Mouse (Mus musculus): ENCODE measurements around the gene Btg2. TPM values are rescaled to one million over a fixed set of nuclear protein-coding genes. Genes with fewer than 3 reads are reported as not detected.

The Btg2 gene
- polyA plus RNA-seq, 1 experiment from 2014 or later = 30.9 TPM

DNA sequence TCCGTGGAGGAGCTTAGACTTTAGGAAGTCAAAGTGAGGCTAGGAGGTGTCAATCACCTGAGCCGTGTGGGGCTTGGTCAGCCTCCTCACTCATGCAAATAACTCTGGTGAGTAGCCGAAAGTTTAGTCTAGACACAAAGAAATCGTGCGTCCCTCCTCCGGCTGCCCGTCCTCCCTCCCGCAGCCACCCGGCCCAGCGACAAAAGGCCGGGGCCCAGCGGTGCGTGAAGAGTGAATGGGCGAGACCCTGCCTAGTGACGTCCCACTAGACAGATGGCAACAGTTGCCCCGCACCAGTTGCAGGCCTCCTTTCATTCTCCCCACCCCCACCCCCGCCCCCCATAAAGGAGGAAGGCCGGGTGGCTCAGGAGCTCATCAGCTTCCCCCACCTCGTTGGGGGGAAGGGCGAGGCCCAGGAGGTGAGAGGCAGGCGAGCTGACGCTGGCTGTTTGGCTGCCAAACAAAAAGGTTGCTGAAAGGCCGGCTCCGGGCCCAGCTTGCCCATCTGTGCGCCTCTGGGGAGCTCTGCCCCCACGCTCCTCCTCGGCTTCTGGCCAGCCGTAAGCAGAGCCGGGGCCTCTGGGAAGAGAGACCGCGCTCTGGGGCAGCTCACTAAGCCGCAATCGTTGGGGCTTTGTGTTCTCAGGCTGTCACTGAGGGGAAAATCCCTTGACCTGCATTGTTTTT is 15.7 kb downstream of the Btg2 start:
- no peaks in the 10 kb centered on the region for H3K9me3 ChIP-seq
- H3K4me3 ChIP-seq = 0 out of 2 replicates have a peak overlapping the region, but pooled peaks have one; percentile 2
- H3K27ac ChIP-seq = peak overlapping the region; percentile 95
- H3K4me1 ChIP-seq = peaks cover 67% of the 10 kb centered on the region
- ATAC-seq (ENCODE audit: insufficient number of reproducible peaks, low FRiP score, low TSS enrichment, low read depth) = peak; percentile 22; the same call in 1 of the 2 replicates
- H3K36me3 ChIP-seq = no peaks in the 10 kb centered on the region
- H3K27me3 ChIP-seq = no peaks in the 10 kb centered on the region
- H3K4me2 ChIP-seq = peak overlapping the region; percentile 38
- 4% methylated on average over 32 of the region's 33 CpGs for WGBS
- H3K9ac ChIP-seq = peak overlapping the region; percentile 27

DNA sequence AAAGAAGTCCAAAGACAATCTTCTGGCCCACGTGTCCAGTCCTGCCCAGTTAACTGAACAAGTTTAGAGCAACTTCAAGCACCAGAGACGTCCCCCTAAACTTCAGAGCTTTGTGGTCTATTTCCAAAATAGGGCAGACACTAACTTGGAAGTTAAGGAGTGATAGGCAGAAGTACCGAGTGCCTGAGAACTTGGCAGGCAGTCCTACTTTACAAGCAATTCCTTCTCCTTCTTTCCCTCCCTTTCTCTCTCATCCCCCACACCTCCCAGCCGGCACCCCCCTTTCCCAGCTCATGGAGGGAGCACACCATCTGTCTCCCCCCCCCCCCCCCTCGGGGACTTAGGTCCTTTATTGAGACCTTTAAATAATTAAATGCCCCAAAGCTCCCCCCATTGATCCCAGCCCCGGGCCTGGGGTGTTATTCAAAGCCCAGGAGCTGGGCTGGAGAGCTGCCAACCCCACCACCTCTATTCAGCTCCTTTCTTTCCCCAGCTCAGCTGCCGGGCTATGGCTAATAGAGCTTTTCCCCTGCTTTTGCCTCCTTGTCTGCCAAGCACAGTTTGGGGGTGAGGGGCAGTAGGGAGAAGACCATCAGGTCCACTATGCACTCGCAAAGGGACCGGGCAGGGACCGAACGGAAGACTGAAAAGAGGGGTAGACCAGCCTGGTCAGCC is 16.4 kb downstream of the Btg2 start:
- Histone ChIP-seq H3K4me1 (peaks cover 67% of the 10 kb centered on the region), H3K4me3 (no peak overlapping the region), H3K9ac (peak overlapping the region; percentile 27; the same call in 1 of the 2 replicates), H3K27ac (peak overlapping the region; percentile 95), H3K9me3 (no peaks in the 10 kb centered on the region), H3K27me3 (no peaks in the 10 kb centered on the region), H3K4me2 (peak overlapping the region; percentile 38), H3K36me3 (no peaks in the 10 kb centered on the region)
- no peak for ATAC-seq (ENCODE audit: insufficient number of reproducible peaks, low FRiP score, low TSS enrichment, low read depth)
- 6% methylated on average over 11 of the region's 11 CpGs for WGBS

DNA sequence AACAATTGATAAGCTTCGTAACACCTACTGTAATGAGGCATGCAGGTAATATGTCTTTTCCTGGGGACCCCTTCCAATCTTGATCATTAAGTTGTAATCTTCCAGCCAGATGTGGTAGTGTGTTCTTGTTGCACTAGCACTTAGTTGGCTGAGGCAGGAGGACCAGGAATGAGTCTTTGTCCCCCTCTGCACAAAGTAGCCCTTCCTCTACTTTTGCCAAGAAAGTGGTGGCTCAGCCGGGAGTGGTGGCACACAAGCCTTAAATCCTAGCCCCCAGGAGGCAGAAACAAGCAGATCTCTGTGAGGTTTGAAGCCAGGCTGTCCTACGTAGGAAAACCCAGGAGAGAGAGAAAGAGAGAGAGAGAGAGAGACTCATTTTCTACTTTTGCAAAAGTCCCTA is 17.0 kb downstream of the Btg2 start:
- 52% methylated on average over 3 of the region's 3 CpGs for WGBS

DNA sequence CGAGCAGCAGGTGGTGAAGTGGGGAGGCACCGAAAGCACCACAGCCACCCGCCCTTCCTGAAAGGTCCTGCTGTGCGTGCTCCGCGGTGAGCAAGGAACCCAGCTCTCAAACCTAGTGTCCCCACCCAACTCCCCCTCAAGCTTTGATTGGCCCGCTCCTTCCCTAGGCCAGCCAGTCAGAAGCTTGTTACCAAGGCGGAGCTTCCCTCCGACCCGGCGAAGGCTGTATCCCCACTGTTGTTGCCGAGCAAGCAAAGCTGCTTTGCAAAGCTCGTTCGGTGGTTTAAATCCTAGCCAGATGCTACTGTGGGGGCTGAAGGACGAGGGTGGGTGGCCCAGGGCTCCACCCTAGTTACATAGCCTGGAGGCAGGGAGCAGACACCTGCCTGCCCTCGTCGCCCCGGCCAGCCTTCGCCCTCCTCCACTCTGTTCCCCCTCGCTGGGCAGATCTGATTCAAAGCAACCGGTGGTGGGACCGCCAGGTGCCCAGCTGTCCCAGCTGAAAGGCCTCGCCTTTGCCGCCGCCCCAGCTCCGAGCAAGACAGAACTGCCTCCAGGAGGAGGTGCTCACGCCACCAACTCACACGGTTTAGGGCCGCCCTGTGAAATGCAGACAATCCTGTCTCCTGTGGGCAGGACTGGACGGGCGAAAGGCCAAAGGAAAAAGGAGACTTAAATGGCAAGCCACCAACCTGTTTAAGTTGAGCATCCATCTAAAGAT is 17.9 kb downstream of the Btg2 start:
- Histone ChIP-seq H3K9me3 (no peaks in the 10 kb centered on the region), H3K4me3 (peak overlapping the region; percentile 35), H3K4me2 (peak overlapping the region; percentile 68), H3K27me3 (no peaks in the 10 kb centered on the region), H3K27ac (peak overlapping the region; percentile 95), H3K36me3 (no peaks in the 10 kb centered on the region), H3K4me1 (peaks cover 58% of the 10 kb centered on the region), H3K9ac (peak overlapping the region; percentile 26; the same call in 1 of the 2 replicates)
- peak; percentile 92 for ATAC-seq (ENCODE audit: insufficient number of reproducible peaks, low FRiP score, low TSS enrichment, low read depth)
- WGBS = 2% methylated on average over 31 of the region's 31 CpGs

More for the DNA sequence above, 17.0 kb downstream of the Btg2 start:
- Histone ChIP-seq H3K4me2 (no peak overlapping the region), H3K27me3 (no peaks in the 10 kb centered on the region), H3K4me3 (no peak overlapping the region), H3K27ac (peak overlapping the region; percentile 95), H3K9me3 (no peaks in the 10 kb centered on the region), H3K9ac (no peak overlapping the region), H3K4me1 (peaks cover 62% of the 10 kb centered on the region), H3K36me3 (no peaks in the 10 kb centered on the region)
- ATAC-seq (ENCODE audit: insufficient number of reproducible peaks, low FRiP score, low TSS enrichment, low read depth) = no peak

DNA sequence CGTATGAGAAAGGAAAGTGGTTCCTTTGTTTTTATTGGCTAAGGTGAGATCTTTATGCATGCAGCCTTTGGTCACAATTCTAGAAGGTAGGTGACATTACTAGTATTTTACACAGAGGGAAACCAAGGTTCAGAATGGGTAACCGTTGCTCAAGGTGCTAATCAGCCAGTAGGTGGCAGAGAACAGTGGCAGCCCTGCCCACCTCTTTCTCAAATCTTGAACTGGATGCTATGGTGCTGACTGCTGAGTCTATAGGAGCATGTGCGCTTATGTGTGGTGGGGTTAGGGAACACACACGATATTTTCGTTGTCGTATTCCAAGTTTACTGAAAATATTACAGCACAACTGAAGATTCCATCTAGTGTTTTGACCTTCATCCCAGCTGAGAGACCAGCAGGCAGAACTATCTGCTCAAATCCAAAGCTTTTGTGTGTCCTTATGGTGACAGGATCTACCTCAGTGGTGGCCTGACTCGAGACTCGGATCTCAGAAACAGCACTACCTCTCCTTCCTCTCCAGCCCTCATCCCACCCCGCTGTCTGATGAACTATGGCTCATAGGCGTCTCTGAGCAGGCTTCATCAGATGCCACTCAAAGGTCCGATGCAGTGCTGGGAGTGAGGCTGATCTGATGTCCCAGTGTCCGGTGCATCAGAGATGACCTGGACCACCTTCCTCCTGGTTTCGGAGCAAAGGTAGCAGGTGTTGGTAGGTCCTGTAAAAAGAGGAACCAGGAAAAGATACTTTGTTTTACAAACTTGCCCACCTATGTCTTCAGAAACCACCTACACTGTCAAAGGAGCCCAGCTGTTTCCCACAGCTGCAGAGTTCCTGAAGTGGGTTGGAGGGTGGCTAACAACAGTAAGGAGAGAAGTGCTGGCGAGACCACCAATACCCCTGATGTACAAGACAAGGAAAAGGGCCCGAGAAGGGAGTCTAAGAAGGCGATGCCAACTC is 18.9 kb downstream of the Btg2 start:
- Histone ChIP-seq H3K27ac (peak overlapping the region; percentile 95), H3K4me3 (peak overlapping the region; percentile 35; the same call in 1 of the 2 replicates), H3K27me3 (no peaks in the 10 kb centered on the region), H3K9ac (0 out of 2 replicates have a peak overlapping the region, but pooled peaks have one; percentile 2), H3K9me3 (no peaks in the 10 kb centered on the region), H3K4me2 (peak overlapping the region; percentile 68), H3K4me1 (peaks cover 48% of the 10 kb centered on the region), H3K36me3 (no peaks in the 10 kb centered on the region)
- ATAC-seq (ENCODE audit: insufficient number of reproducible peaks, low FRiP score, low TSS enrichment, low read depth) = no peak
- WGBS = 66% methylated on average over 16 of the region's 16 CpGs

DNA sequence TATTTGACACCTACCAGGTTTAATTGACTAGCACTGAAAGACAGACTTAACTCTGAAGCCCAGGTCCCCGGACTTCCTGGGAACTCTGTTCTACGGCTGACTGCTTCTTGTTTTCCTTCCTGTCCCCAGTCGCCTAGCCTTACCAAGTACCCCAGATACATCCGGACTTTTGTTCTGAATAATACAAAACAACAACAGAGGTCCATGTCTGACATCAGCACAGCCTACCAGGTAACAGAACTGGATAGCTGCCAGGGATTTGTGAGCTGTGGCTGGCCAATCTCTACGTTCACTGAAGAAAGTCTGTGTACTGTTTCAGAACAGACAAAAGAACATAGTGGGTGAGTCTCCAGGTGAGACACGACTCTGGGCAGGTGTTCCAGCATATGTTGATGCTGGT is 20.1 kb downstream of the Btg2 start:
- no peaks in the 10 kb centered on the region for H3K27me3 ChIP-seq
- H3K9ac ChIP-seq = no peak overlapping the region
- H3K36me3 ChIP-seq = no peaks in the 10 kb centered on the region
- H3K4me1 ChIP-seq = peaks cover 40% of the 10 kb centered on the region
- ATAC-seq (ENCODE audit: insufficient number of reproducible peaks, low FRiP score, low TSS enrichment, low read depth) = no peak
- H3K27ac ChIP-seq = no peak overlapping the region
- no peak overlapping the region for H3K4me3 ChIP-seq
- H3K4me2 ChIP-seq = no peak overlapping the region
- WGBS = 56% methylated on average over 6 of the region's 6 CpGs
- H3K9me3 ChIP-seq = no peaks in the 10 kb centered on the region

DNA sequence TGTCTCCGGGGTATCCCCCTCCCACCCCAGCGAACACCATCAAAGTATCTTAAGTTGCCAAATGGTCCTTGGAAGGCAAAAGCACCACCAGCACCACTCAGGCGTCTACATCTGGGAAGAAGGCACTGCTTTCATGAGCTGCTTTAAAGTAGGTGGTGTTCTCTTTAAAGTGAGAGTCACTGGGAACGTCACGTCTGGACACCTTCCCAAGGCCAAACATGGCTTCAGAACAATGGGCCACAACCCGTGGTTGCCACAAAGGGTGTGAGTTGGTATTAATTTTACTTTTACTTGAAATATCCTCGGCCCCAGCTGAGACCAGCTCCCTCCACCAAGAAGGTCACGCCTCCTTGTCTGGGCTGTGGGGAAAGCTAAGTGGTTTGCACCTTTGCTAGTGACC is 21.2 kb downstream of the Btg2 start:
- H3K4me2 ChIP-seq = no peak overlapping the region
- H3K9me3 ChIP-seq = no peaks in the 10 kb centered on the region
- no peak for ATAC-seq (ENCODE audit: insufficient number of reproducible peaks, low FRiP score, low TSS enrichment, low read depth)
- H3K36me3 ChIP-seq = no peaks in the 10 kb centered on the region
- no peak overlapping the region for H3K9ac ChIP-seq
- no peak overlapping the region for H3K27ac ChIP-seq
- peaks cover 29% of the 10 kb centered on the region for H3K4me1 ChIP-seq
- H3K27me3 ChIP-seq = no peaks in the 10 kb centered on the region
- 69% methylated on average over 8 of the region's 8 CpGs for WGBS
- H3K4me3 ChIP-seq = no peak overlapping the region

DNA sequence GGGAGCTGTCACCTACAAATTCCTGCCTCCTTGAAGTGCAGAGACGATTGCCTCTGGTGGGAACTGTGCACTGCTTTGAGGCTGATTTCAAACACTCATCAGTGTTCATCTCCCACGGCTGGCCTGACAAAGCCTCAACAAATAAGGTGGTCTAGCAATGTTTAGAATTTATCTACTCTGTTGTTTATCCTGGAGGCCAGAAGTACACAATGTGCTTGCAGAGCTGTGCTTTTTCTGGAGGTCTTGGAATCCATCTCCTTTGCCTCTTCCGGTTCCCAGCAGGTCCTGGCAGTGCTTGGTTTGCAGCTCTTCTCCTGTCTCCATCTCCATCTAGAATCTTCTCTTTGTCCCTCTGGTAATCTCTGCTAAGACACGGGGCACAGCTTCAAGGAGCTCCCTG is 22.6 kb downstream of the Btg2 start:
- WGBS = 64% methylated on average over 4 of the region's 4 CpGs
- ATAC-seq (ENCODE audit: insufficient number of reproducible peaks, low FRiP score, low TSS enrichment, low read depth) = no peak
- no peak overlapping the region for H3K4me3 ChIP-seq
- H3K27ac ChIP-seq = no peak overlapping the region
- no peaks in the 10 kb centered on the region for H3K9me3 ChIP-seq
- no peak overlapping the region for H3K4me2 ChIP-seq
- H3K9ac ChIP-seq = no peak overlapping the region
- no peaks in the 10 kb centered on the region for H3K27me3 ChIP-seq
- peaks cover 14% of the 10 kb centered on the region for H3K4me1 ChIP-seq
- no peaks in the 10 kb centered on the region for H3K36me3 ChIP-seq

DNA sequence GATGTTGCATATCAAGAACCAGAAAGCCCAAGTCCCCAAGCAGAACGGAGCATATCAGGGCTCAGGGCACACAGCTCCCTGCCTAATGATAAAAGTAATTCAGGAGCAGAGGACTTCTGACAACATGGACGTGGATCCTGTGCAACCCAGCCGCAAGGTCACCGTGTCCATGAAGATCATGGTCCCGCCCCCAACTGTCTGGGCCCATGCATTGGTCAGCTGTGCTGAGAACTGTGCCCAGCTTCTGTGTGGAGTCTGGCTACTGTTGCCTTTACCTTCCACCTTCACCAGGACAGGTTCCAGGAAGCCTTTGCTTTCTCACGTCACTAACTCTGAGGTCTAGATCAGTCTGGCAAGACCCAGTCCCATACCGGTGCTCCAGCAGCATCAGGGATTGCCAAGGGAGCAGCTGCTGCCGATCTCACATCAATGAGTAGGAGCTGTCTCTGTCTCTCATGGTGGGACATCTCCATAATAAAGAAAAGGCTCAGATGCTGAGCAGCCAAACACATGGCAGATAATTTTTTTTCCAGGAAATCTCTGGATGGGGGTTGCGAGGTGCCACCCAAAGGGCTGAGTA is 23.2 kb downstream of the Btg2 start:
- H3K27ac ChIP-seq = no peak overlapping the region
- H3K27me3 ChIP-seq = no peaks in the 10 kb centered on the region
- no peak overlapping the region for H3K4me3 ChIP-seq
- H3K9me3 ChIP-seq = no peaks in the 10 kb centered on the region
- H3K4me2 ChIP-seq = no peak overlapping the region
- H3K36me3 ChIP-seq = no peaks in the 10 kb centered on the region
- no peak overlapping the region for H3K9ac ChIP-seq
- no peak for ATAC-seq (ENCODE audit: insufficient number of reproducible peaks, low FRiP score, low TSS enrichment, low read depth)
- H3K4me1 ChIP-seq = peaks cover 10% of the 10 kb centered on the region
- WGBS = 83% methylated on average over 9 of the region's 9 CpGs

DNA sequence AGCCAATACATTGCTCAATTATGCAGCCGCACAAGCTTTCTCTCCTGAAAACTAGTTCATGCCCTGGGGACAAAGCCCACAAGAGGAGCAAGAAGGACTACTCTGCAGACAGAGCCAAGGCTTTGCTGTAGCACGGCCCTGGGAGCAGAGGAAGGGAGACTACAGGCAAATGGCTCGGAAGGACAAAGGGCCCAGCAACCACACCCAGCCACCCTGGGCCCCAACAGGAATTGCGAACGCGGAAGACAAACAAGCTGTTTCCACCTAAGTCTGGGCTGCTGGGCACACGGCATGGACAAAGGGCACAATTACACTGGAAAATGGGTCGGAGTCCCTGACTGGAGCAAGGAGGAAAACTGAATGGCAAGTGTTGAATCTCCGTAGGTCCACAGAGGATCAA is 23.9 kb downstream of the Btg2 start:
- no peak overlapping the region for H3K4me2 ChIP-seq
- WGBS = 60% methylated on average over 9 of the region's 9 CpGs
- no peak overlapping the region for H3K4me3 ChIP-seq
- H3K9me3 ChIP-seq = no peaks in the 10 kb centered on the region
- no peaks in the 10 kb centered on the region for H3K27me3 ChIP-seq
- H3K27ac ChIP-seq = no peak overlapping the region
- H3K4me1 ChIP-seq = peaks cover 3% of the 10 kb centered on the region
- ATAC-seq (ENCODE audit: insufficient number of reproducible peaks, low FRiP score, low TSS enrichment, low read depth) = no peak
- H3K36me3 ChIP-seq = no peaks in the 10 kb centered on the region
- no peak overlapping the region for H3K9ac ChIP-seq

DNA sequence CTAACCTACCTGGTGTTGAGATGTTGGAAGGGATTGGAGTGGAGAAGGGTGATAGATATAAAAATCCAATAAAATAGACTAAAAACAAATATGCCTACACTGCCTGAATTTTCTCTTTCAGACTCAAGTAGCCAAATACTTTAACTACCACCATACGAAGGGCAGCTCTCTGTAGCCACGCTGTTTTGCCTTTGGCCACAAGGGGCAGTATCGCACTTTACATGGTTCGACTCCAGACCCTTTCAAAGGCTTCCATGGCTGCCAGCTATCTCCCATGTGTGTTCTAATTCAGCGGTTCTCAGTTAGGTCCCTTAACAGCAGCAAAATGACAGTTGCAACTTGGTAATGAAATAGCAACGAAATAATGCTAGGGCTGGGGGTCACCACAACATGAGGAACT is 25.7 kb downstream of the Btg2 start:
- H3K4me1 ChIP-seq = peaks cover 3% of the 10 kb centered on the region; the same call in 1 of the 2 replicates
- no peak overlapping the region for H3K27ac ChIP-seq
- H3K4me2 ChIP-seq = no peak overlapping the region
- H3K36me3 ChIP-seq = no peaks in the 10 kb centered on the region
- ATAC-seq (ENCODE audit: insufficient number of reproducible peaks, low FRiP score, low TSS enrichment, low read depth) = no peak
- 7% methylated on average over 6 of the region's 6 CpGs for WGBS
- H3K27me3 ChIP-seq = no peaks in the 10 kb centered on the region
- H3K4me3 ChIP-seq = no peak overlapping the region
- H3K9ac ChIP-seq = no peak overlapping the region
- H3K9me3 ChIP-seq = no peaks in the 10 kb centered on the region
